12 mouse cellular contexts compared by ENCODE assay signal in the genomic region with DNA sequence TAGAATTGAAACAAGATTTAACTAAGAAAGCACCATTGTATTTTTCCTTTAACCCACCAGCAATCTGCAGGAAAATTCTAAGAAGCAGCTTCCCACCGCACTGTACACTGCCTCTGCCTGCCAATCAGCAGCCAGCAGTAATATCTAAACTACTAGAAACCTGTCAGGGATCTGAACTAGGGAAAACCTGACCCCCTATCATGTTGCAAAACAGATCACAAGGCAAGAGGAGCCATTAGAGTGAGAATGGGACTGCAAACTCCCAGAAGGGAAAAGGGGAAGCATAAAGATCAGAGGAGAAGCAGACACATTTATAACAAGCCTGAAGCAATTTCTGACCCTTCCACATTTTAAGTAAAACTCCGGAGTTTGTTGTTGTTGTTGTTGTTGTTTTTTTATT. TPM values are rescaled to one million over a fixed set of nuclear protein-coding genes. Genes with fewer than 3 reads are reported as not detected.
DNase-seq lines count a peak whose midpoint lies in the region; ATAC-seq and TF ChIP-seq lines count a peak whose summit lies in the region.
"Had no signal": no experiment of that assay in that cellular context is flagged by ENCODE, and none has a peak within 500 bp of the region (broad histone marks: within the 10 kb centered on the region; RNA-seq: fewer than 3 reads in every experiment).

No protein-coding gene starts in this region.

- DNase-seq in heart, postnatal 4 days: no peak
- DNase-seq in 416B (ENCODE audit: low read depth): peak; percentile 32
- peak; percentile 5 for DNase-seq in embryo, embryonic 11 days
- no peak for DNase-seq in liver, embryonic 14.5 days (ENCODE audit: low read depth in 3 of 3, low spot score in 3 of 3)
- DNase-seq in cerebellum, postnatal 14 days: no peak
- DNase-seq: gastrocnemius, postnatal 10 days; right cerebral cortex, postnatal 25 days had no signal

- H3K36me3 ChIP-seq in heart, embryonic 14.5 days (ENCODE audit: control insufficient read depth, insufficient read depth, low read length): no peaks in the 10 kb centered on the region
- H3K36me3 ChIP-seq in liver, embryonic 14.5 days (replicated peaks; ENCODE audit: control insufficient read depth, insufficient read depth, low read depth): no peaks in the 10 kb centered on the region
- H3K36me3 ChIP-seq in forebrain, embryonic 16.5 days (ENCODE audit: control insufficient read depth, insufficient read depth): no peaks in the 10 kb centered on the region

- WGBS in heart, embryonic 14.5 days: 27% methylated on average over 2 of the region's 2 CpGs
- 9% methylated on average over 2 of the region's 2 CpGs for WGBS in liver, embryonic 14.5 days (ENCODE audit: insufficient replicate concordance)
- WGBS in forebrain, embryonic 16.5 days: 64% methylated on average over 2 of the region's 2 CpGs

- peak overlapping the region; percentile 80 for H3K9ac ChIP-seq in heart, embryonic 14.5 days (ENCODE audit: low read length)
- no peak overlapping the region for H3K9ac ChIP-seq in liver, embryonic 14.5 days (replicated peaks)
- no peak overlapping the region for H3K9ac ChIP-seq in forebrain, embryonic 16.5 days (replicated peaks; ENCODE audit: low read depth, low read length)

- H3K4me3 ChIP-seq in heart, embryonic 14.5 days (ENCODE audit: control insufficient read depth in 1 of 2, insufficient read depth in 1 of 2, low read depth in 1 of 2, low read length in 2 of 2): peak overlapping the region; percentile 31 to 74; a peak in 3 of 4 replicates
- H3K4me3 ChIP-seq in liver, embryonic 14.5 days (ENCODE audit: insufficient read depth in 1 of 2, low read depth in 2 of 2, low read length in 2 of 2): peak overlapping the region in 1 of 2 experiments; percentile 13; a peak in 2 of 4 replicates
- H3K4me3 ChIP-seq in forebrain, embryonic 16.5 days (replicated peaks; ENCODE audit: low read length): no peak overlapping the region

- peak overlapping the region; percentile 82 for H3K4me2 ChIP-seq in heart, embryonic 14.5 days (ENCODE audit: low read length)
- H3K4me2 ChIP-seq in liver, embryonic 14.5 days (ENCODE audit: low read depth): peak overlapping the region; percentile 35
- H3K4me2 ChIP-seq in forebrain, embryonic 16.5 days (ENCODE audit: low read length): no peak overlapping the region

- peak overlapping the region; percentile 70 to 88 for H3K27ac ChIP-seq in heart, embryonic 14.5 days (replicated peaks in 1 of 2; ENCODE audit: control insufficient read depth in 1 of 2, insufficient read depth in 1 of 2, low read depth in 2 of 2, low read length in 2 of 2)
- H3K27ac ChIP-seq in liver, embryonic 14.5 days: no peak overlapping the region
- no peak overlapping the region for H3K27ac ChIP-seq in forebrain, embryonic 16.5 days (ENCODE audit: low read length)
- H3K27ac ChIP-seq: left cerebral cortex, adult 2 months had no signal

- H3K4me1 ChIP-seq in heart, embryonic 14.5 days (ENCODE audit: control insufficient read depth in 2 of 2, insufficient read depth in 2 of 2, low read length in 2 of 2): peaks cover 7 to 13% of the 10 kb centered on the region in 2 experiments; a peak in 3 of 4 replicates
- H3K4me1 ChIP-seq in liver, embryonic 14.5 days (replicated peaks; ENCODE audit: control insufficient read depth in 2 of 2, insufficient read depth in 2 of 2, low read length in 1 of 2): no peaks in the 10 kb centered on the region; a peak in 2 of 4 replicates
- H3K4me1 ChIP-seq in forebrain, embryonic 16.5 days (replicated peaks; ENCODE audit: control insufficient read depth, insufficient read depth, low read length): peaks cover 16% of the 10 kb centered on the region

- no peaks in the 10 kb centered on the region for H3K9me3 ChIP-seq in heart, embryonic 14.5 days (ENCODE audit: control insufficient read depth, low read length)
- H3K9me3 ChIP-seq in liver, embryonic 14.5 days (ENCODE audit: control insufficient read depth, low read length): no peaks in the 10 kb centered on the region
- no peaks in the 10 kb centered on the region for H3K9me3 ChIP-seq in forebrain, embryonic 16.5 days (ENCODE audit: control insufficient read depth, low read length)

- ATAC-seq in heart, embryonic 14.5 days (ENCODE audit: insufficient number of reproducible peaks, insufficient read depth, low FRiP score, low read depth): no peak
- no peak for ATAC-seq in liver, embryonic 14.5 days (ENCODE audit: insufficient read depth)
- no peak for ATAC-seq in forebrain, embryonic 16.5 days
- ATAC-seq in megakaryocyte-erythroid progenitor cell, adult 5-6 weeks (replicated peaks; ENCODE audit: low FRiP score, low TSS enrichment, poor library complexity, severe bottlenecking): no peak

- no peaks in the 10 kb centered on the region for H3K27me3 ChIP-seq in heart, embryonic 14.5 days (ENCODE audit: control insufficient read depth, insufficient read depth, low read length)
- no peaks in the 10 kb centered on the region for H3K27me3 ChIP-seq in liver, embryonic 14.5 days (ENCODE audit: control insufficient read depth, insufficient read depth, low read length)
- no peaks in the 10 kb centered on the region for H3K27me3 ChIP-seq in forebrain, embryonic 16.5 days (replicated peaks; ENCODE audit: control insufficient read depth, insufficient read depth, low read length)

- no peak for TF ChIP-seq CTCF in liver, embryonic 14.5 days (IDR thresholded peaks at IDR 0.05; ENCODE audit: low read depth)

- no peak for TF ChIP-seq EP300 in liver, embryonic 14.5 days (IDR thresholded peaks at IDR 0.05; ENCODE audit: low read depth)

RNA-seq across cellular contexts. Expression of a gene that starts 2.0 kb away (rescaled TPM):
- 23.0 and 26.8 TPM in 2 replicates for polyA plus RNA-seq in heart, embryonic 14.5 days (2014; fragmentation: Nextera tagmentation; extraction: Ambion mirVana)
- 1 to 10 TPM; 9.0 to 10.0 TPM for total RNA-seq in heart, postnatal 4 days (2021)
- polyA plus RNA-seq in liver, embryonic 14.5 days (2012; rRNA removed): 2.9 and 3.0 TPM in 2 replicates
- polyA plus RNA-seq in liver, embryonic 14.5 days (2014; fragmentation: Nextera tagmentation; extraction: Ambion mirVana): 2.9 and 5.6 TPM in 2 replicates
- polyA plus RNA-seq in forebrain, embryonic 16.5 days (2015; fragmentation: Nextera tagmentation; extraction: Ambion mirVana): 0.76 and 1.6 TPM in 2 replicates
- 0.96 TPM in 1 of 2 replicates, not detected in the other for total RNA-seq in megakaryocyte-erythroid progenitor cell, adult 5-6 weeks (2014; fragmentation: Nextera tagmentation)
- 0.38 and 7.1 TPM in 2 replicates for total RNA-seq in megakaryocyte-erythroid progenitor cell, adult 5-6 weeks (2017)
- polyA plus RNA-seq: neural tube, embryonic 14.5 days had no signal

Comparison
In these comparisons a context has a peak if more than half of its experiments do, and no peak if none do; other contexts are left out.
1. H3K27ac ChIP-seq: peak in heart, embryonic 14.5 days (2 of 2); none in liver, embryonic 14.5 days (single experiment) and forebrain, embryonic 16.5 days (single experiment).
2. DNase-seq: peak in 416B (single experiment) and embryo, embryonic 11 days (single experiment); none in heart, postnatal 4 days (single experiment), liver, embryonic 14.5 days (0 of 3) and cerebellum, postnatal 14 days (0 of 2).